Comparison of ENCODE assay signal across 8 mouse cellular contexts in the genomic region with DNA sequence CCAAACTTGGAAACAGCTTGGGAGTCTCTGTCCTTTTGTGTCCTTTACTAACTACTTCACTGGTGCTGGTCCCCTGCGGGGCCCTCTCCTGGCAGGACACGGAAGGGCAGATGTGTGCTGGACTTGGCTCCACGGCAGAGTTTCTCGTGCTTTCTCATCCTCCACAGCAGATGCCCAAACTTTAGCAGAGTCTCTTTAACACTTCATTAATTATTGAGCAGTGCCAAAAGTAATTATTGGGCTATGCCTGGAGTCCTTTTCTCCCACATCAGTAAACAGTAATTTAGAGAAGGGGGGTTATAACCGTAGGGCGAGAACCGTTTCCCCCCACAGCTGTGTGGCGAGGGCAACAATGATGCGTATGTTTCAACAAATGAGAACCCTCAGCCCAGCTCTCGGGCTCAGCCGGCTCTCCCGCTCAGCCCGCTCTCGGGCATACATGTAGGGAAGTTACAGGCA.
DNase-seq lines count a peak whose midpoint lies in the region; ATAC-seq and TF ChIP-seq lines count a peak whose summit lies in the region.

No protein-coding gene starts in this region.

- H3K27me3 ChIP-seq in testis, adult 2 months (ENCODE audit: control insufficient read depth, insufficient read depth, low read length): no peaks in the 10 kb centered on the region
- no peaks in the 10 kb centered on the region for H3K27me3 ChIP-seq in forebrain, embryonic 15.5 days
- H3K27me3 ChIP-seq in hindbrain, embryonic 11.5 days (ENCODE audit: control insufficient read depth, insufficient read depth, low read length): no peaks in the 10 kb centered on the region
- H3K27me3 ChIP-seq in midbrain, postnatal 0 days (ENCODE audit: insufficient read depth, low read length): no peaks in the 10 kb centered on the region
- H3K27me3 ChIP-seq in thymus, adult 2 months (ENCODE audit: control insufficient read depth, insufficient read depth, low read length): no peaks in the 10 kb centered on the region

- DNase-seq in testis, postnatal 14 days (ENCODE audit: low spot score): no peak
- DNase-seq in hindbrain, embryonic 11.5 days (ENCODE audit: low spot score): peak; percentile 81
- DNase-seq in left cerebral cortex, postnatal 25 days (ENCODE audit: low spot score in 2 of 2): peak; percentile 14 to 35
- DNase-seq in midbrain, postnatal 0 days (ENCODE audit: low spot score): peak; percentile 71
- DNase-seq in thymus, adult 2 months: no peak
- no peak for DNase-seq in urinary bladder, postnatal 25 days (ENCODE audit: low spot score)

- H3K36me3 ChIP-seq in testis, adult 2 months (ENCODE audit: control insufficient read depth, insufficient read depth, low read length): no peaks in the 10 kb centered on the region
- H3K36me3 ChIP-seq in forebrain, embryonic 15.5 days: no peaks in the 10 kb centered on the region
- H3K36me3 ChIP-seq in hindbrain, embryonic 11.5 days (ENCODE audit: control insufficient read depth, insufficient read depth, low read length): no peaks in the 10 kb centered on the region
- H3K36me3 ChIP-seq in midbrain, postnatal 0 days (ENCODE audit: insufficient read depth, low read length): no peaks in the 10 kb centered on the region
- no peaks in the 10 kb centered on the region for H3K36me3 ChIP-seq in thymus, adult 2 months (ENCODE audit: control insufficient read depth, insufficient read depth, low read length)

- no peak overlapping the region for H3K4me3 ChIP-seq in testis, adult 2 months (ENCODE audit: control insufficient read depth, low read depth, low read length)
- no peak overlapping the region for H3K4me3 ChIP-seq in forebrain, embryonic 15.5 days
- H3K4me3 ChIP-seq in hindbrain, embryonic 11.5 days (ENCODE audit: low read depth, low read length): no peak overlapping the region
- no peak overlapping the region for H3K4me3 ChIP-seq in midbrain, postnatal 0 days (ENCODE audit: low read depth, low read length)
- H3K4me3 ChIP-seq in thymus, adult 2 months (ENCODE audit: control insufficient read depth, insufficient read depth, low read length): no peak overlapping the region

- no peak overlapping the region for H3K9ac ChIP-seq in forebrain, embryonic 15.5 days (replicated peaks)
- H3K9ac ChIP-seq in hindbrain, embryonic 11.5 days (ENCODE audit: low read depth, low read length): no peak overlapping the region
- no peak overlapping the region for H3K9ac ChIP-seq in midbrain, postnatal 0 days (replicated peaks; ENCODE audit: low read length, poor library complexity, severe bottlenecking)

- no peak for TF ChIP-seq POLR2A in testis, adult 2 months (IDR thresholded peaks at IDR 0.05; ENCODE audit: control insufficient read depth, low read depth, low read length)
- TF ChIP-seq POLR2A in thymus, adult 2 months (IDR thresholded peaks at IDR 0.05; ENCODE audit: control insufficient read depth, extremely low read depth, insufficient read depth, low read length, poor library complexity): no peak

- 0 out of 2 replicates have a peak, but pooled peaks have one; percentile 6 for TF ChIP-seq CTCF in testis, adult 2 months (IDR thresholded peaks at IDR 0.05; ENCODE audit: control insufficient read depth, insufficient read depth, insufficient replicate concordance, low read depth, low read length)
- TF ChIP-seq CTCF in midbrain, postnatal 0 days (IDR thresholded peaks at IDR 0.05): peak; percentile 68
- no peak for TF ChIP-seq CTCF in thymus, adult 2 months (IDR thresholded peaks at IDR 0.05; ENCODE audit: borderline replicate concordance, control insufficient read depth, extremely low read depth, insufficient read depth, low read length, poor library complexity)

- peak overlapping the region; percentile 18 for H3K4me2 ChIP-seq in forebrain, embryonic 15.5 days (replicated peaks)
- H3K4me2 ChIP-seq in hindbrain, embryonic 11.5 days (replicated peaks; ENCODE audit: low read depth, low read length): no peak overlapping the region
- H3K4me2 ChIP-seq in midbrain, postnatal 0 days (ENCODE audit: low read depth, low read length, poor library complexity, severe bottlenecking): 0 out of 2 replicates have a peak overlapping the region, but pooled peaks have one; percentile 18

- no peaks in the 10 kb centered on the region; the same call in 1 of the 2 replicates for H3K4me1 ChIP-seq in testis, adult 2 months (ENCODE audit: control insufficient read depth, insufficient read depth, low read length)
- peaks cover 25% of the 10 kb centered on the region for H3K4me1 ChIP-seq in forebrain, embryonic 15.5 days
- no peaks in the 10 kb centered on the region for H3K4me1 ChIP-seq in hindbrain, embryonic 11.5 days (replicated peaks; ENCODE audit: control insufficient read depth, insufficient read depth, low read length)
- no peaks in the 10 kb centered on the region for H3K4me1 ChIP-seq in midbrain, postnatal 0 days (ENCODE audit: insufficient read depth, low read length)
- H3K4me1 ChIP-seq in thymus, adult 2 months (replicated peaks; ENCODE audit: control insufficient read depth, insufficient read depth, low read length): no peaks in the 10 kb centered on the region

- H3K27ac ChIP-seq in testis, adult 2 months (ENCODE audit: control insufficient read depth, insufficient read depth, low read depth, low read length): no peak overlapping the region
- H3K27ac ChIP-seq in forebrain, embryonic 15.5 days (replicated peaks): peak overlapping the region; percentile 80
- peak overlapping the region; percentile 85 for H3K27ac ChIP-seq in hindbrain, embryonic 11.5 days (ENCODE audit: low read depth, low read length)
- no peak overlapping the region; the same call in 1 of the 2 replicates for H3K27ac ChIP-seq in midbrain, postnatal 0 days (ENCODE audit: low read depth, low read length)
- no peak overlapping the region for H3K27ac ChIP-seq in thymus, adult 2 months (ENCODE audit: control insufficient read depth, insufficient read depth, low read length)

- H3K9me3 ChIP-seq in forebrain, embryonic 15.5 days: no peaks in the 10 kb centered on the region
- no peaks in the 10 kb centered on the region for H3K9me3 ChIP-seq in hindbrain, embryonic 11.5 days (ENCODE audit: control insufficient read depth, low read length)
- H3K9me3 ChIP-seq in midbrain, postnatal 0 days (ENCODE audit: low read length): no peaks in the 10 kb centered on the region

- intact Hi-C loops in left cerebral cortex, postnatal 25 days (cut with DNase I): loop anchor here (5.0 kb wide), 1 partner anchor 758 kb away; no protein-coding TSS in a partner anchor

- 12% methylated on average over 14 of the region's 14 CpGs for WGBS in forebrain, embryonic 15.5 days
- WGBS in hindbrain, embryonic 11.5 days: 29% methylated on average over 14 of the region's 14 CpGs
- 28% methylated on average over 14 of the region's 14 CpGs for WGBS in midbrain, postnatal 0 days
- WGBS in thymus, adult 2 months: 77% methylated on average over 14 of the region's 14 CpGs

- ATAC-seq in forebrain, embryonic 15.5 days (replicated peaks): peak; percentile 85
- ATAC-seq in hindbrain, embryonic 11.5 days (ENCODE audit: low FRiP score): peak; percentile 76
- ATAC-seq in midbrain, postnatal 0 days (ENCODE audit: low FRiP score): 0 out of 2 replicates have a peak, but pooled peaks have one; percentile 44

Comparison
In these comparisons a context has a peak if more than half of its experiments do, and no peak if none do; other contexts are left out.
1. H3K27ac ChIP-seq: peak in forebrain, embryonic 15.5 days (single experiment) and hindbrain, embryonic 11.5 days (single experiment); none in testis, adult 2 months (single experiment), midbrain, postnatal 0 days (single experiment) and thymus, adult 2 months (single experiment).
2. DNase-seq: peak in hindbrain, embryonic 11.5 days (single experiment), left cerebral cortex, postnatal 25 days (2 of 2) and midbrain, postnatal 0 days (single experiment); none in testis, postnatal 14 days (single experiment), thymus, adult 2 months (single experiment) and urinary bladder, postnatal 25 days (single experiment).
3. Peak in every context shown above with its lines, with median percentiles within 50 percentile points of each other: ATAC-seq.